Mouse (Mus musculus) heart, postnatal 0 days (tissue): ENCODE results near the gene Cap2.

ENCODE experiments used
- CTCF ChIP-seq: IDR thresholded peaks from 2 replicates; pipeline ENCODE4 v1.5.1; 2016; ENCODE audit warnings: antibody characterized with exemption, control low read depth, low read depth
- EP300 ChIP-seq: IDR thresholded peaks from 2 replicates; pipeline ENCODE4 v1.6.1; 2016; ENCODE audit warnings: antibody characterized with exemption, low read depth

DNA sequence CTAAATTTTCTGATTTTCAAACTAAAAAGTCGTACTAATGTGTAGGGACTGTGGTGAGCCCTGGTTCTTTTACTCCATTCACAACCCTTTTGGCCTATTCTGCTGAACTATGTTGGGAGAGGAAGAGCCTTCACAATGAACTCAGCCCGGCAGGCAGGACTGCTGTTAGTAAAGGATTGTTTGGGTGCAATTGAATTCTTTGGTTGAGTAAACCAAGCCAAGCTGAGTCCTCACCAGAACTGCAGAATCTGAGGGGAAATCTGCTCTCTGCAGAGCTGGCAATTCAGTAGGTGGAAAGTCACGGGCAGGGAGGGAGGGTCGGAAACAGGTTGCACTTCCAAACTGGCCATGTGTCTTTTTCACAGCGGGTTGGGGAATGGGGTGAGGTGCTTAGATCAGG is 39.3 kb downstream of the Cap2 start:
- TF ChIP-seq CTCF = no peak
- no peak for TF ChIP-seq EP300
